In the genomic region with DNA sequence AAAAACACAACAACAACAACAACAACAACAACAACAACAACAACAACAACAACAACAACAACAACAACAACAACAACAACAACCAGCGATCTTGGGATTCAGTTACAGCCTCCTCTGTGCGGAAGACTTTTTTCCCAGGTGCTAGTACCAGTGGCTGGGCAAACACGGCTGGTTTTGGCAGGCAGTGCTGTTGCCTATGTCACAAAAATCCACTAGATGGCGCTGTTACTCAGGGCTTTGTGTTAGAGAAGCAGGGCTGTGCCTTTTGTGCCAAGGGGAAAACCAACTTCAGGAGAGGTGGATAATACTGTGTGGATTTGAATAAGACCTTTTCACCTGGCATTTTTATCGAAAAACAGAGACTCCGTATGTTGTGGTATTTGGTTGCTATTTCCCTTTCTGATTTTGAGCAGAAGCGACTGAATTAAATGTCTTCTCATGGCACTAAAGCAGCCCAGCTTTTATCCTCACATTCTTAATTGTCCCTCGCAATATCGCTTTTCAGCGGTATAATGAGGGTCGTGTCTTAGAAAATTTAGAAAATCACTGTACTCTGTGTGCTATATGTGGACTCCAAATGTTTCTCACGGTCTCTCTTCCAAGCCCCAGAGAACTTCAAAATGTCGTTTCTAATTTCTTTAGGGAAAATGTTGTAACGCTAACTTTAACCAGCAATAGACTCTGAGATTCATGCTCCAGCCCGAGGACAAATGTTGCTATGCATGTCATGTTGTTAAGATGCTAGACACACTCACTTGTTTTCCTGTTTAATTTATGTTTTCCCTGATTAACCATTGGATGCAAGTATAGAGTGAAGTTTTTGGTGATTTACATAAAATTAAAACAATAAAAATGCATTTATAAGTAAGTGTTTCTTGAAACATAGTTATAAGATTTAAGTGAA, we compare ENCODE assay signal across 8 mouse cellular contexts.
DNase-seq lines count a peak whose midpoint lies in the region; ATAC-seq lines count a peak whose summit lies in the region.

No protein-coding gene starts in this region.

- H3K4me3 ChIP-seq in kidney, embryonic 14.5 days (ENCODE audit: low read length) = no peak overlapping the region
- no peak overlapping the region for H3K4me3 ChIP-seq in limb, embryonic 13.5 days

- H3K9me3 ChIP-seq in kidney, embryonic 14.5 days (ENCODE audit: control insufficient read depth, low read length) = no peaks in the 10 kb centered on the region
- H3K9me3 ChIP-seq in limb, embryonic 13.5 days = no peaks in the 10 kb centered on the region

- DNase-seq in B cell, adult 2 months = peak; percentile 24 to 31
- peak; percentile 68 for DNase-seq in adrenal gland, adult 2 months
- peak; percentile 71 for DNase-seq in embryo, embryonic 11.5 days (ENCODE audit: low read depth, low spot score)
- DNase-seq in neural tube, embryonic 10.5 days (ENCODE audit: extremely low spot score, low spot score) = peak; percentile 75
- DNase-seq in testis, postnatal 14 days (ENCODE audit: low spot score) = peak; percentile 74

- no peak overlapping the region for H3K27ac ChIP-seq in kidney, embryonic 14.5 days (ENCODE audit: low read depth, low read length)
- H3K27ac ChIP-seq in limb, embryonic 13.5 days = no peak overlapping the region

- no peak overlapping the region for H3K9ac ChIP-seq in kidney, embryonic 14.5 days (ENCODE audit: low read depth, low read length)
- H3K9ac ChIP-seq in limb, embryonic 13.5 days = no peak overlapping the region

- no peak overlapping the region for H3K4me2 ChIP-seq in kidney, embryonic 14.5 days (replicated peaks; ENCODE audit: low read depth, low read length)
- H3K4me2 ChIP-seq in limb, embryonic 13.5 days (replicated peaks) = no peak overlapping the region

- peak; percentile 72 for ATAC-seq in granulocyte monocyte progenitor cell, adult 5-6 weeks (replicated peaks; ENCODE audit: poor library complexity, severe bottlenecking)
- ATAC-seq in kidney, embryonic 14.5 days (ENCODE audit: low FRiP score, low TSS enrichment) = peak; percentile 90
- ATAC-seq in limb, embryonic 13.5 days (ENCODE audit: low FRiP score, low read depth) = peak; percentile 76; the same call in 1 of the 2 replicates

- WGBS in kidney, embryonic 14.5 days = 43% methylated on average over 15 of the region's 15 CpGs
- WGBS in limb, embryonic 13.5 days = 36% methylated on average over 15 of the region's 15 CpGs

- H3K36me3 ChIP-seq in kidney, embryonic 14.5 days (ENCODE audit: control insufficient read depth, insufficient read depth, low read length) = no peaks in the 10 kb centered on the region
- no peaks in the 10 kb centered on the region for H3K36me3 ChIP-seq in limb, embryonic 13.5 days

- H3K4me1 ChIP-seq in kidney, embryonic 14.5 days (ENCODE audit: control insufficient read depth, insufficient read depth, low read length) = no peaks in the 10 kb centered on the region
- 0 out of 2 replicates have a peak, but pooled peaks cover 4% of the 10 kb centered on the region for H3K4me1 ChIP-seq in limb, embryonic 13.5 days

- H3K27me3 ChIP-seq in kidney, embryonic 14.5 days (ENCODE audit: control insufficient read depth, insufficient read depth, low read length) = no peaks in the 10 kb centered on the region
- peaks cover 6% of the 10 kb centered on the region for H3K27me3 ChIP-seq in limb, embryonic 13.5 days
